Mouse (Mus musculus) right cerebral cortex, adult 18-20 months (tissue): Measurements from ENCODE around the gene Oas3.

Experiments used
- DNase-seq: peaks from one replicate; pipeline ENCODE4 v3.0.0; 2022; ENCODE audit warnings: mixed read lengths

Gene Oas3

GRCm38 (mm10) chr5:120752786-120753185 is 24.7 kb downstream of the Oas3 start:
- no peak for DNase-seq

GRCm38 (mm10) chr5:120751206-120751605 is 26.3 kb downstream of the Oas3 start:
- DNase-seq = no peak

- DNase-seq = no peak
Observed at GRCm38 (mm10) chr5:120749688-120750087, 27.8 kb downstream of the Oas3 start, which contains the start of gene Oas2. Gene Oas2 (minus strand): TSS chr5:120749853.

GRCm38 (mm10) chr5:120746451-120746850 is 31.0 kb downstream of the Oas3 start:
- peak; percentile 47 for DNase-seq

GRCm38 (mm10) chr5:120742125-120742524 is 35.3 kb downstream of the Oas3 start:
- DNase-seq = peak; percentile 13

GRCm38 (mm10) chr5:120734380-120734990 is 43.0 kb downstream of the Oas3 start:
- peak; percentile 58 for DNase-seq

GRCm38 (mm10) chr5:120733696-120734095 is 43.8 kb downstream of the Oas3 start:
- DNase-seq = no peak

- no peak for DNase-seq
Observed at GRCm38 (mm10) chr5:120732740-120733139, 44.7 kb downstream of the Oas3 start.

GRCm38 (mm10) chr5:120729319-120729718 is 48.1 kb downstream of the Oas3 start:
- DNase-seq = no peak

- DNase-seq = no peak
Observed at GRCm38 (mm10) chr5:120725811-120726455, 51.5 kb downstream of the Oas3 start.

- DNase-seq = no peak
Observed at GRCm38 (mm10) chr5:120721005-120721404, 56.5 kb downstream of the Oas3 start.

- no peak for DNase-seq
Observed at GRCm38 (mm10) chr5:120718600-120719378, 58.7 kb downstream of the Oas3 start.

GRCm38 (mm10) chr5:120717136-120717535 is 60.3 kb downstream of the Oas3 start:
- no peak for DNase-seq

- DNase-seq = peak; percentile 84
Observed at GRCm38 (mm10) chr5:120714314-120714713, 63.1 kb downstream of the Oas3 start.

GRCm38 (mm10) chr5:120712721-120713120 is 64.7 kb downstream of the Oas3 start:
- no peak for DNase-seq

- no peak for DNase-seq
Observed at GRCm38 (mm10) chr5:120711827-120712226, 65.6 kb downstream of the Oas3 start, which contains the start of gene Dtx1. Gene Dtx1 (minus strand): TSS chr5:120711927.

GRCm38 (mm10) chr5:120711416-120711815 is 66.0 kb downstream of the Oas3 start:
- DNase-seq = peak; percentile 89

- no peak for DNase-seq
Observed at GRCm38 (mm10) chr5:120710826-120711248, 66.6 kb downstream of the Oas3 start.

- DNase-seq = peak; percentile 56
Observed at GRCm38 (mm10) chr5:120710161-120710825, 67.2 kb downstream of the Oas3 start.

- no peak for DNase-seq
Observed at GRCm38 (mm10) chr5:120706976-120707375, 70.5 kb downstream of the Oas3 start.

- peak; percentile 54 for DNase-seq
Observed at GRCm38 (mm10) chr5:120706541-120706940, 70.9 kb downstream of the Oas3 start.

GRCm38 (mm10) chr5:120704421-120704820 is 73.0 kb downstream of the Oas3 start:
- no peak for DNase-seq

GRCm38 (mm10) chr5:120703660-120704059 is 73.8 kb downstream of the Oas3 start:
- DNase-seq = no peak
